Mouse (Mus musculus) G1E (cell line): ENCODE results near the gene Tlk2. TPM values are rescaled to one million over a fixed set of nuclear protein-coding genes. Genes with fewer than 3 reads are reported as not detected.

Experiments used
- ATAC-seq: 2 replicates; pipeline ENCODE4 v1.8.0; 2016; ENCODE audit warnings: mild to moderate bottlenecking; ENCODE audit not compliant: insufficient number of reproducible peaks, poor library complexity, low FRiP score, severe bottlenecking; ENCODE audit errors: extremely low read depth
- DNase-seq: peaks from one replicate; pipeline ENCODE4 v3.0.0; 2012; ENCODE audit warnings: low spot score
- H3K27me3 ChIP-seq: 2 replicates; pipeline ENCODE4 v1.6.1; 2012; ENCODE audit warnings: mild to moderate bottlenecking, low read length, inconsistent platforms; ENCODE audit not compliant: insufficient read depth
- H3K36me3 ChIP-seq: replicated peaks from 2 replicates; pipeline ENCODE3; 2012; ENCODE audit warnings: mild to moderate bottlenecking, inconsistent platforms
- H3K4me1 ChIP-seq: 2 replicates; pipeline ENCODE4 v1.6.1; 2012; ENCODE audit warnings: low read depth, low read length, inconsistent platforms, mixed read lengths; ENCODE audit not compliant: insufficient read depth
- H3K4me3 ChIP-seq: 2 replicates; pipeline ENCODE4 v1.5.1; 2012; ENCODE audit warnings: low read depth, mild to moderate bottlenecking, inconsistent platforms, low read length, moderate library complexity, mixed read lengths
- H3K9me3 ChIP-seq: replicated peaks from 2 replicates; pipeline ENCODE4 v1.6.1; 2012; ENCODE audit warnings: inconsistent platforms
- CTCF ChIP-seq: IDR thresholded peaks from 2 replicates; pipeline ENCODE4 v1.5.1; 2012; ENCODE audit warnings: low read depth, low read length, inconsistent platforms, mixed read lengths
- GATA1 ChIP-seq: IDR thresholded peaks from 2 replicates; pipeline ENCODE4 v1.6.1; 2012; ENCODE audit warnings: borderline replicate concordance, low read length, inconsistent platforms, mixed read lengths
- GATA2 ChIP-seq: IDR thresholded peaks from 2 replicates; pipeline ENCODE4 v1.6.1; 2012; ENCODE audit warnings: low read depth, low read length, inconsistent platforms, borderline replicate concordance
- POLR2AphosphoS5 ChIP-seq: IDR thresholded peaks from 2 replicates; pipeline ENCODE4 v1.6.1; 2012; ENCODE audit warnings: low read depth, low read length, inconsistent platforms; ENCODE audit not compliant: insufficient replicate concordance
- TAL1 ChIP-seq: conservative IDR thresholded peaks from 2 replicates; pipeline ENCODE4 v1.6.1; 2012; ENCODE audit warnings: low read depth, low read length, inconsistent platforms, mixed read lengths
- polyA plus RNA-seq: library from polyadenylated mRNA; stranded (reverse); fragments of >175 nt; gene quantifications from 2 replicates; pipeline ENCODE4 v1.2.3, GENCODE M21; 2012
- total RNA-seq, 2 experiments: library from RNA; stranded (forward) in 1 of 2; stranded (reverse) in 1 of 2; fragments of 200-1000 nt in 1 of 2; fragments of >200 nt in 1 of 2; fragmentation: Nextera tagmentation in 1 of 2; gene quantifications; 2 replicates each; pipeline ENCODE4 v1.2.3; 2014 to 2017

Tlk2 gene
- total and polyA plus RNA-seq, 3 experiments = 20.4 to 187 (median 102) TPM

DNA sequence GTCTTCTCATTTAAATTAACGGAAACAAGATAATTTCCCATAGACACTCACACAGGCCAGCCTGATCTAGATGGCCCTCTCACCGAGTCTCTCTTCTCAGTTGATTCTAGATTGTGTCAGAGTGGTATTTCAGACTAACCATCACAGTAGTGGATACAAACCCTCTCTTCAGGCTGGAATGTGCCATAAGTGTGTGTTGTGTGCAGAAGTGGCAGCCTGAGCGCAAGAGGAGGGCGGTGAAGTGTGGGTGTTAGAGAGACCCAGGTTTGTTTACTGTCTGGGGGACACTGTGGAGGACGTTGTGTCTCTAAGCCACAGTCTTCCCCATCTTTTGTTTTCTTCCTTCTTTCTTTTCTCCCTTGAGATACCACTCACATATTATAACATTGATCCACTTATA is 144.9 kb downstream of the Tlk2 start:
- DNase-seq (no peak), ATAC-seq (no peak)
- no peaks in the 10 kb centered on the region for H3K4me1 ChIP-seq
- H3K27me3 ChIP-seq = peaks cover 20% of the 10 kb centered on the region
- no peaks in the 10 kb centered on the region for H3K36me3 ChIP-seq
- no peaks in the 10 kb centered on the region for H3K9me3 ChIP-seq
- no peak overlapping the region for H3K4me3 ChIP-seq
- TF ChIP-seq GATA2 = no peak
- TF ChIP-seq TAL1 = no peak
- no peak for TF ChIP-seq CTCF
- TF ChIP-seq GATA1 = no peak
- no peak for TF ChIP-seq POLR2AphosphoS5

- H3K4me1 ChIP-seq = no peaks in the 10 kb centered on the region
- TF ChIP-seq GATA2 = no peak
- TF ChIP-seq POLR2AphosphoS5 = no peak
- no peak for TF ChIP-seq GATA1
- no peak for TF ChIP-seq CTCF
- TF ChIP-seq TAL1 = no peak
- H3K27me3 ChIP-seq = peaks cover 28% of the 10 kb centered on the region
- DNase-seq (no peak), ATAC-seq (no peak)
- no peaks in the 10 kb centered on the region for H3K9me3 ChIP-seq
- no peak overlapping the region for H3K4me3 ChIP-seq
- H3K36me3 ChIP-seq = no peaks in the 10 kb centered on the region
Measured at GRCm38 (mm10) chr11:105327101-105327500, 148.5 kb downstream of the Tlk2 start.

DNA sequence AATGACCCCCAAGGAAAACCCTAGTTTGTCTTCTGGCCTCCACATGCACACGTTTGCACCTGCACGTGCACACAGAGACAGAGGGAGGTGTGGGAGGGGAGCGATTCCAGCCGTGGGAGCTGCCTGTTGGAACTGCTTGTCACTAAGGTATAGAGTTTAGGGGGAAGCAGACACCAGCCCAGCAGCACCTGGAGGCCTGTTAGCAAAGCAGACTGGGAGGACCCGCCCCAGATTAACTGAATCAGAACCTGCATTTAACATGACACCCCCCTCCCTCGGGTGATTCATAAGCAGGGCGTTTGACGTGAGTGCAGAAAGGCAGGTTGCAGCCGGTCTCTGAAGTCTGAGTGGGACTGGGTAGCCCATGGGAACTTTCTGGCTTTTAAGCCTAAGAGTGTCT is 151.4 kb downstream of the Tlk2 start:
- no peaks in the 10 kb centered on the region for H3K36me3 ChIP-seq
- TF ChIP-seq GATA2 = no peak
- TF ChIP-seq TAL1 = no peak
- TF ChIP-seq CTCF = no peak
- no peak for TF ChIP-seq POLR2AphosphoS5
- no peak for TF ChIP-seq GATA1
- no peak overlapping the region for H3K4me3 ChIP-seq
- H3K9me3 ChIP-seq = no peaks in the 10 kb centered on the region
- peaks cover 36% of the 10 kb centered on the region for H3K27me3 ChIP-seq
- ATAC-seq = no peak
- DNase-seq = no peak
- H3K4me1 ChIP-seq = no peaks in the 10 kb centered on the region

- H3K9me3 ChIP-seq = no peaks in the 10 kb centered on the region
- H3K4me3 ChIP-seq = no peak overlapping the region
- DNase-seq (no peak), ATAC-seq (no peak)
- TF ChIP-seq GATA1 = no peak
- no peak for TF ChIP-seq GATA2
- no peak for TF ChIP-seq TAL1
- no peak for TF ChIP-seq POLR2AphosphoS5
- no peak for TF ChIP-seq CTCF
- no peaks in the 10 kb centered on the region for H3K4me1 ChIP-seq
- no peaks in the 10 kb centered on the region for H3K36me3 ChIP-seq
- H3K27me3 ChIP-seq = peaks cover 31% of the 10 kb centered on the region; the same call in 1 of the 2 replicates
Measured at GRCm38 (mm10) chr11:105331129-105331528, 152.5 kb downstream of the Tlk2 start.

- ATAC-seq (no peak), DNase-seq (no peak)
- Histone ChIP-seq H3K36me3 (no peaks in the 10 kb centered on the region), H3K9me3 (no peaks in the 10 kb centered on the region), H3K4me3 (no peak overlapping the region), H3K4me1 (no peaks in the 10 kb centered on the region), H3K27me3 (peaks cover 31% of the 10 kb centered on the region; the same call in 1 of the 2 replicates)
- TF ChIP-seq POLR2AphosphoS5 = no peak
- no peak for TF ChIP-seq GATA2
- TF ChIP-seq GATA1 = no peak
- no peak for TF ChIP-seq TAL1
- TF ChIP-seq CTCF = no peak
Measured at GRCm38 (mm10) chr11:105331732-105332131, 153.1 kb downstream of the Tlk2 start.

- no peak overlapping the region for H3K4me3 ChIP-seq
- no peaks in the 10 kb centered on the region for H3K9me3 ChIP-seq
- DNase-seq = no peak
- peaks cover 29% of the 10 kb centered on the region; the same call in 1 of the 2 replicates for H3K27me3 ChIP-seq
- H3K36me3 ChIP-seq = no peaks in the 10 kb centered on the region
- H3K4me1 ChIP-seq = no peaks in the 10 kb centered on the region
- TF ChIP-seq POLR2AphosphoS5 (no peak), TAL1 (no peak)
- ATAC-seq = no peak; the same call in 1 of the 2 replicates
Measured at GRCm38 (mm10) chr11:105332468-105332867, 153.9 kb downstream of the Tlk2 start.

Other genes starting within 250 kb of the Tlk2 start
- gene Efcab3, start 115.2 kb upstream of the Tlk2 start, total RNA-seq (2014; fragmentation: Nextera tagmentation) = 0.39 TPM in 1 of 2 replicates, not detected in the other
- not detected in 2 replicates for gene Efcab3, start 115.2 kb upstream of the Tlk2 start, total RNA-seq (2017)
- not detected in 2 replicates for gene Efcab3, start 115.2 kb upstream of the Tlk2 start, polyA plus RNA-seq
- 59.2 and 62.9 TPM in 2 replicates for gene Mettl2, start 52.4 kb upstream of the Tlk2 start, total RNA-seq (2014; fragmentation: Nextera tagmentation)
- gene Mettl2, start 52.4 kb upstream of the Tlk2 start, total RNA-seq (2017) = 35.5 and 40.4 TPM in 2 replicates
- gene Mettl2, start 52.4 kb upstream of the Tlk2 start, polyA plus RNA-seq = 14.0 and 14.9 TPM in 2 replicates
- gene Gm10842, start 31.9 kb upstream of the Tlk2 start, total RNA-seq (2014; fragmentation: Nextera tagmentation) = not detected in 2 replicates
- not detected in 2 replicates for gene Gm10842, start 31.9 kb upstream of the Tlk2 start, total RNA-seq (2017)
- not detected in 2 replicates for gene Gm10842, start 31.9 kb upstream of the Tlk2 start, polyA plus RNA-seq
- not detected in 2 replicates for gene Mrc2, start 113.8 kb downstream of the Tlk2 start, total RNA-seq (2014; fragmentation: Nextera tagmentation)
- 0.27 TPM in 1 of 2 replicates, not detected in the other for gene Mrc2, start 113.8 kb downstream of the Tlk2 start, total RNA-seq (2017)
- not detected in 2 replicates for gene Mrc2, start 113.8 kb downstream of the Tlk2 start, polyA plus RNA-seq